16 mouse cellular contexts compared by ENCODE assay signal in the genomic region with DNA sequence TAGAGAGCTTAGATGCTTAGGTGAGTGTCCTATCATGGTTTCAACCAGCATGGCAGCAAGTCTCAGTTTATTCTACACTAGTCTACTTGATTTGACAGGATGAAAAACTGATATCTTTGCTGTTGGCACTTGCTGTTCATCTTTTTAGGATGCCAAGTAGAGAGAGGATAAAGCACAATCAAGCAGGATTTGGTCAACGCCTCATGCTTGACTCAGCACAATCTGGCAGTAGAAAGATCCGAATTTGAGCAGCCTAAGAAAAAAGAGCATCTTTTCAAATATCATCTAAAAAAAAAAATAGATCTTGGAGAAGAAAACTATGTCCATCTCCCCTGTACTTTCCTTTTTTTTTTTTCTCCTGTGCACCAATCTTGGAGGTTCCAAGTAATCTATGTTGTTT.
"Had no signal": no experiment of that assay in that cellular context is flagged by ENCODE, and none has a peak within 500 bp of the region (broad histone marks: within the 10 kb centered on the region; RNA-seq: fewer than 3 reads in every experiment).

No protein-coding gene starts in this region.

- ATAC-seq: hindbrain, postnatal 0 days; intestine, embryonic 16.5 days had no signal

- DNase-seq: gastrocnemius, postnatal 14 days; gastrocnemius, postnatal 36 days; heart, adult 11 months; heart, adult 2 months; heart, postnatal 14 days; heart, postnatal 36 days; kidney, adult 11 months; kidney, adult 2 months; kidney, adult 9 months; kidney, postnatal 14 days; kidney, postnatal 36 days; layer of hippocampus, postnatal 36 days; liver; liver, embryonic 13.5 days had no signal
